Comparison of ENCODE assay signal across 16 mouse cellular contexts in genomic region chr13:76750663-76751429, GRCm38 (mm10).
"Had no signal": no experiment of that assay in that cellular context is flagged by ENCODE, and none has a peak within 500 bp of the region (broad histone marks: within the 10 kb centered on the region; RNA-seq: fewer than 3 reads in every experiment).

No protein-coding gene starts in this region.

- H3K9me3 ChIP-seq: midbrain, embryonic 10.5 days; midbrain, embryonic 12.5 days; neural tube, embryonic 12.5 days; stomach, embryonic 15.5 days had no signal

- DNase-seq: lung, adult 18-20 months; lung, postnatal 10 days; lung, postnatal 4 days; midbrain, embryonic 14.5 days; right cerebral cortex, postnatal 14 days; thymus, adult 2 months; thymus, postnatal 25 days; thymus, postnatal 4 days had no signal

- ATAC-seq: midbrain, embryonic 16.5 days had no signal

- H3K4me1 ChIP-seq: midbrain, embryonic 10.5 days; midbrain, embryonic 12.5 days; neural tube, embryonic 12.5 days; stomach, embryonic 15.5 days had no signal

- H3K36me3 ChIP-seq: midbrain, embryonic 10.5 days; midbrain, embryonic 12.5 days; neural tube, embryonic 12.5 days; stomach, embryonic 15.5 days had no signal

- H3K9ac ChIP-seq: liver, embryonic 14.5 days; lung, embryonic 14.5 days; midbrain, embryonic 12.5 days; neural tube, embryonic 12.5 days; stomach, embryonic 15.5 days had no signal

- H3K4me3 ChIP-seq: midbrain, embryonic 10.5 days; midbrain, embryonic 12.5 days; neural tube, embryonic 12.5 days; stomach, embryonic 15.5 days had no signal

- H3K4me2 ChIP-seq: lung, embryonic 14.5 days; midbrain, embryonic 12.5 days; neural tube, embryonic 12.5 days; stomach, embryonic 15.5 days had no signal

- H3K27me3 ChIP-seq: midbrain, embryonic 12.5 days; neural tube, embryonic 12.5 days; stomach, embryonic 15.5 days had no signal

- H3K27ac ChIP-seq: liver, embryonic 14.5 days; midbrain, embryonic 10.5 days; midbrain, embryonic 12.5 days; neural tube, embryonic 12.5 days; stomach, embryonic 15.5 days; stomach, postnatal 0 days had no signal
